Mouse (Mus musculus) G1E (cell line): Measurements from ENCODE around the gene Rps15. TPM values are rescaled to one million over a fixed set of nuclear protein-coding genes. Genes with fewer than 3 reads are reported as not detected.
A peak's percentile ranks its signal among the peaks of the same experiment; 100 is the strongest.

ENCODE experiments used
- ATAC-seq: 2 replicates; pipeline ENCODE4 v1.8.0; 2016; ENCODE audit warnings: mild to moderate bottlenecking; ENCODE audit not compliant: insufficient number of reproducible peaks, poor library complexity, low FRiP score, severe bottlenecking; ENCODE audit errors: extremely low read depth
- DNase-seq: peaks from one replicate; pipeline ENCODE4 v3.0.0; 2012; ENCODE audit warnings: low spot score
- H3K27me3 ChIP-seq: 2 replicates; pipeline ENCODE4 v1.6.1; 2012; ENCODE audit warnings: mild to moderate bottlenecking, low read length, inconsistent platforms; ENCODE audit not compliant: insufficient read depth
- H3K36me3 ChIP-seq: replicated peaks from 2 replicates; pipeline ENCODE3; 2012; ENCODE audit warnings: mild to moderate bottlenecking, inconsistent platforms
- H3K4me1 ChIP-seq: 2 replicates; pipeline ENCODE4 v1.6.1; 2012; ENCODE audit warnings: low read depth, low read length, inconsistent platforms, mixed read lengths; ENCODE audit not compliant: insufficient read depth
- H3K4me3 ChIP-seq: 2 replicates; pipeline ENCODE4 v1.5.1; 2012; ENCODE audit warnings: low read depth, mild to moderate bottlenecking, inconsistent platforms, low read length, moderate library complexity, mixed read lengths
- H3K9me3 ChIP-seq: replicated peaks from 2 replicates; pipeline ENCODE4 v1.6.1; 2012; ENCODE audit warnings: inconsistent platforms
- CTCF ChIP-seq: IDR thresholded peaks from 2 replicates; pipeline ENCODE4 v1.5.1; 2012; ENCODE audit warnings: low read depth, low read length, inconsistent platforms, mixed read lengths
- GATA1 ChIP-seq: IDR thresholded peaks from 2 replicates; pipeline ENCODE4 v1.6.1; 2012; ENCODE audit warnings: borderline replicate concordance, low read length, inconsistent platforms, mixed read lengths
- GATA2 ChIP-seq: IDR thresholded peaks from 2 replicates; pipeline ENCODE4 v1.6.1; 2012; ENCODE audit warnings: low read depth, low read length, inconsistent platforms, borderline replicate concordance
- POLR2AphosphoS5 ChIP-seq: IDR thresholded peaks from 2 replicates; pipeline ENCODE4 v1.6.1; 2012; ENCODE audit warnings: low read depth, low read length, inconsistent platforms; ENCODE audit not compliant: insufficient replicate concordance
- TAL1 ChIP-seq: conservative IDR thresholded peaks from 2 replicates; pipeline ENCODE4 v1.6.1; 2012; ENCODE audit warnings: low read depth, low read length, inconsistent platforms, mixed read lengths
- polyA plus RNA-seq: library from polyadenylated mRNA; stranded (reverse); fragments of >175 nt; gene quantifications from 2 replicates; pipeline ENCODE4 v1.2.3, GENCODE M21; 2012
- total RNA-seq, 2 experiments: library from RNA; stranded (forward) in 1 of 2; stranded (reverse) in 1 of 2; fragments of 200-1000 nt in 1 of 2; fragments of >200 nt in 1 of 2; fragmentation: Nextera tagmentation in 1 of 2; gene quantifications; 2 replicates each; pipeline ENCODE4 v1.2.3; 2014 to 2017

The Rps15 gene
- total and polyA plus RNA-seq, 3 experiments: 3,110 to 11,583 (median 3,548) TPM

DNA sequence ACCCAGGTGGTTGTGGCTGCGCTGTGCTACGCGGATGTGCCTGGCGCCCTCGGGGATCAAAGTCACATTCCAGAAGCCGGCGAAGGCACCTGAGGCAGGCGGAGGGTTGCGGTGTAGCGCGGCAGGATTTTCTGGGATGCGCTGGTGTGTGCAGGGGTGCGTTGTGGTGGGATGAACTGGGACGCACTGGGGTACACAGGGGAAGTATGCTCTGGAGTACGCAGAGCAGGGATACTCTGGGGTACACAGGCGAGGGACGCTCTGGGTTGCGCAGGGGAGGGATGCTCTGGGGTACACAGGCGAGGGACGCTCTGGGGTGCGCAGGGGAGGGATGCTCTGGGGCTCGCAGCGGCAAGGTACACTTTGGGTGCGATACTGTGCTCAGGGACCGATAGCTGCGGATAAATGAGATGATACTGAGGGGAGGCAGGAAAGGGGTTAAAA lies 50.1 kb downstream of the Rps15 start:
- DNase-seq: no peak
- Histone ChIP-seq H3K36me3 (peaks cover 33% of the 10 kb centered on the region), H3K4me3 (peak overlapping the region; percentile 69), H3K4me1 (peaks cover 79% of the 10 kb centered on the region), H3K27me3 (peaks cover 3% of the 10 kb centered on the region; the same call in 1 of the 2 replicates), H3K9me3 (peaks cover 16% of the 10 kb centered on the region)
- no peak for ATAC-seq
- TF ChIP-seq TAL1 (no peak), POLR2AphosphoS5 (no peak), CTCF (no peak), GATA2 (no peak), GATA1 (no peak)

DNA sequence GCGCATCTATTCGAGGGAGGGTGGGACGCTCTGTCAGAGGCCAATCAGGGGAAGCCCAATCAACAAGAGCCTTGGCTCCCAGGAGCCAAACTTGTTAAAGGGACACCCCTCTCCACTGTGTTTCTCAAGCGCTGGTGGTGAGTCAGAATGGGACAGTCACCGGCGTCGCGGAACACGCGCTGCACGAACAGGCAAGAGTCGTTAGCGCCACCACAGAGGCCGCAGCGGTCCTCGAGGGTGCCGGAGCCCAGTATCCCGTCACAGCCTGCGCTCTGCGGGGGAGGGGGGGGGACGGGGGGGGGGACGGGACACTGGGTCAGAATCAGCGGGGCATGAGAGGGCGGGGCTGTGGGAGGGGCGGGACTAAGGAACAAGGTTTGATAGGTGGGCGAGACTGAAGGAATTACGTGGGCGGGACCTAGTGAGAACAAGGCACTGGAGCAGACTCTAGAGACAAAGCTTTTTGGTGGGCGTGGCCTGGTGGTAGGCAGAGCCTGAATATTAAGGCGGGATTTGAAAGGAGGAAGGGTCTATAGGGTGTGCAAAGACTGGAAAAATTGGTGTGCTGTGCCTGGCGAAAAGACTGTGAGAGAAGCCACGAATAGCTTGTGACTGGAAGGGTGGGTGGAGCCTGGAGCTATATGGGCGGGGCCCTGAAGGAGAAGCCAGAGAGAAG lies 50.6 kb downstream of the Rps15 start:
- Histone ChIP-seq H3K9me3 (peaks cover 16% of the 10 kb centered on the region), H3K36me3 (peaks cover 32% of the 10 kb centered on the region), H3K4me3 (peak overlapping the region; percentile 73), H3K27me3 (peaks cover 3% of the 10 kb centered on the region; the same call in 1 of the 2 replicates), H3K4me1 (peaks cover 84% of the 10 kb centered on the region)
- peak; percentile 63 for ATAC-seq
- DNase-seq: peak; percentile 79
- TF ChIP-seq TAL1 (no peak), POLR2AphosphoS5 (no peak), CTCF (no peak), GATA1 (no peak), GATA2 (no peak)

DNA sequence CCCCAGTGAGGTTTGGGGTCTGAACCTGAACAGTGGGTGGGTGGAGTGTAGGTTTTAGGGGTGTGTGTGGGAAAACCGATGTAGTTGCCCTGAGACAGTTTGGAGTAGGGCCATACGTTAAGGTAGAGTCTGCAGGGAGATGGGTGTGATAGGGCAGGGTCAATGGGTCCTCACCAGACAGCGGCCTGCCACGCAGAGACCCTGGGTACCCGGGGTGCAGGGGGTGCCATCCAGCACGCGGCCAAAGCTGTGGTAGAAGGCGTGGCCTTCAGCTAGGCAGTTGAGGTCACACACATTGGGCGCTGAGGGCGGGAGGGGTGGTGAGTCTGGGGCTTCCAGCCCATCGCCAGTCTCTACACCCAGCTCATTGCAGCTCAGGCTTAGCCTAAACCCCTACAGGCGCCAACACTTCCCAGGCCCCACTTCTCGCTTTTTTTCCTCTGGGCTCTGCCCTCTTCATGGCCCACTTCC lies 51.2 kb downstream of the Rps15 start:
- Histone ChIP-seq H3K9me3 (peaks cover 16% of the 10 kb centered on the region), H3K36me3 (peaks cover 32% of the 10 kb centered on the region), H3K27me3 (peaks cover 4% of the 10 kb centered on the region), H3K4me3 (peak overlapping the region; percentile 73), H3K4me1 (peaks cover 86% of the 10 kb centered on the region)
- ATAC-seq (no peak), DNase-seq (peak; percentile 65)
- TF ChIP-seq GATA1: no peak
- no peak for TF ChIP-seq CTCF
- TF ChIP-seq GATA2: no peak
- TF ChIP-seq POLR2AphosphoS5: no peak
- TF ChIP-seq TAL1: no peak

Other genes with a start within 250 kb of the Rps15 start
Only the 20 nearest of the 25 such genes appear.
- gene Atp5d, start 153.8 kb upstream of the Rps15 start, total RNA-seq (2014; fragmentation: Nextera tagmentation): 248 and 258 TPM in 2 replicates
- 81.9 and 82.7 TPM in 2 replicates for gene Atp5d, start 153.8 kb upstream of the Rps15 start, total RNA-seq (2017)
- 1,539 and 1,678 TPM in 2 replicates for gene Atp5d, start 153.8 kb upstream of the Rps15 start, polyA plus RNA-seq
- gene Cbarp, start 151.6 kb upstream of the Rps15 start, total RNA-seq (2014; fragmentation: Nextera tagmentation): 67.2 and 74.4 TPM in 2 replicates
- gene Cbarp, start 151.6 kb upstream of the Rps15 start, total RNA-seq (2017): 3.7 and 5.5 TPM in 2 replicates
- 66.6 and 73.9 TPM in 2 replicates for gene Cbarp, start 151.6 kb upstream of the Rps15 start, polyA plus RNA-seq
- 89.8 and 92.3 TPM in 2 replicates for gene Midn, start 144.2 kb upstream of the Rps15 start, total RNA-seq (2014; fragmentation: Nextera tagmentation)
- gene Midn, start 144.2 kb upstream of the Rps15 start, total RNA-seq (2017): 19.2 and 24.3 TPM in 2 replicates
- gene Midn, start 144.2 kb upstream of the Rps15 start, polyA plus RNA-seq: 295 and 302 TPM in 2 replicates
- 18.1 and 21.2 TPM in 2 replicates for gene Cirbp, start 126.5 kb upstream of the Rps15 start, total RNA-seq (2014; fragmentation: Nextera tagmentation)
- gene Cirbp, start 126.5 kb upstream of the Rps15 start, total RNA-seq (2017): 32.6 and 34.8 TPM in 2 replicates
- 41.4 and 45.2 TPM in 2 replicates for gene Cirbp, start 126.5 kb upstream of the Rps15 start, polyA plus RNA-seq
- 1.6 TPM in 1 of 2 replicates, not detected in the other for gene 1600002K03Rik, start 119.5 kb upstream of the Rps15 start, total RNA-seq (2014; fragmentation: Nextera tagmentation)
- 7.8 and 8.9 TPM in 2 replicates for gene 1600002K03Rik, start 119.5 kb upstream of the Rps15 start, total RNA-seq (2017)
- 4.8 and 5.0 TPM in 2 replicates for gene 1600002K03Rik, start 119.5 kb upstream of the Rps15 start, polyA plus RNA-seq
- not detected in 2 replicates for gene Efna2, start 113.0 kb upstream of the Rps15 start, total RNA-seq (2014; fragmentation: Nextera tagmentation)
- not detected in 2 replicates for gene Efna2, start 113.0 kb upstream of the Rps15 start, total RNA-seq (2017)
- gene Efna2, start 113.0 kb upstream of the Rps15 start, polyA plus RNA-seq: 0.18 and 0.20 TPM in 2 replicates
- 10.8 and 16.9 TPM in 2 replicates for gene Mum1, start 66.0 kb upstream of the Rps15 start, total RNA-seq (2014; fragmentation: Nextera tagmentation)
- gene Mum1, start 66.0 kb upstream of the Rps15 start, total RNA-seq (2017): 56.1 and 59.1 TPM in 2 replicates
- gene Mum1, start 66.0 kb upstream of the Rps15 start, polyA plus RNA-seq: 32.3 and 36.2 TPM in 2 replicates
- gene Ndufs7, start 43.3 kb upstream of the Rps15 start, total RNA-seq (2014; fragmentation: Nextera tagmentation): 246 and 251 TPM in 2 replicates
- gene Ndufs7, start 43.3 kb upstream of the Rps15 start, total RNA-seq (2017): 152 and 156 TPM in 2 replicates
- gene Ndufs7, start 43.3 kb upstream of the Rps15 start, polyA plus RNA-seq: 222 and 257 TPM in 2 replicates
- not detected in 2 replicates for gene Gamt, start 31.4 kb upstream of the Rps15 start, total RNA-seq (2014; fragmentation: Nextera tagmentation)
- gene Gamt, start 31.4 kb upstream of the Rps15 start, total RNA-seq (2017): 0.17 TPM in 1 of 2 replicates, not detected in the other
- gene Gamt, start 31.4 kb upstream of the Rps15 start, polyA plus RNA-seq: 0.18 TPM in 1 of 2 replicates, not detected in the other
- gene Dazap1, start 31.0 kb upstream of the Rps15 start, total RNA-seq (2014; fragmentation: Nextera tagmentation): 191 and 194 TPM in 2 replicates
- 136 and 151 TPM in 2 replicates for gene Dazap1, start 31.0 kb upstream of the Rps15 start, total RNA-seq (2017)
- 533 and 565 TPM in 2 replicates for gene Dazap1, start 31.0 kb upstream of the Rps15 start, polyA plus RNA-seq
- 0.10 and 0.23 TPM in 2 replicates for gene Apc2, start 3.5 kb downstream of the Rps15 start, total RNA-seq (2014; fragmentation: Nextera tagmentation)
- gene Apc2, start 3.5 kb downstream of the Rps15 start, total RNA-seq (2017): 0.06 and 0.11 TPM in 2 replicates
- gene Apc2, start 3.5 kb downstream of the Rps15 start, polyA plus RNA-seq: 0.02 and 0.04 TPM in 2 replicates
- gene 2310011J03Rik, start 28.1 kb downstream of the Rps15 start, total RNA-seq (2014; fragmentation: Nextera tagmentation): 17.2 and 17.6 TPM in 2 replicates
- gene 2310011J03Rik, start 28.1 kb downstream of the Rps15 start, total RNA-seq (2017): 27.0 and 31.2 TPM in 2 replicates
- 92.5 and 108 TPM in 2 replicates for gene 2310011J03Rik, start 28.1 kb downstream of the Rps15 start, polyA plus RNA-seq
- gene Pcsk4, start 37.0 kb downstream of the Rps15 start, total RNA-seq (2014; fragmentation: Nextera tagmentation): 4.8 and 6.7 TPM in 2 replicates
- gene Pcsk4, start 37.0 kb downstream of the Rps15 start, total RNA-seq (2017): 0.87 and 1.1 TPM in 2 replicates
- gene Pcsk4, start 37.0 kb downstream of the Rps15 start, polyA plus RNA-seq: 12.4 and 14.2 TPM in 2 replicates
- 72.8 and 85.9 TPM in 2 replicates for gene Reep6, start 37.5 kb downstream of the Rps15 start, total RNA-seq (2014; fragmentation: Nextera tagmentation)
- gene Reep6, start 37.5 kb downstream of the Rps15 start, total RNA-seq (2017): 1.0 and 1.3 TPM in 2 replicates
- 49.5 and 65.3 TPM in 2 replicates for gene Reep6, start 37.5 kb downstream of the Rps15 start, polyA plus RNA-seq
- gene Adamtsl5, start 56.0 kb downstream of the Rps15 start, total RNA-seq (2014; fragmentation: Nextera tagmentation): 16.9 and 17.5 TPM in 2 replicates
- 5.4 and 8.0 TPM in 2 replicates for gene Adamtsl5, start 56.0 kb downstream of the Rps15 start, total RNA-seq (2017)
- 33.4 and 37.9 TPM in 2 replicates for gene Adamtsl5, start 56.0 kb downstream of the Rps15 start, polyA plus RNA-seq
- not detected in 2 replicates for gene Plk5, start 64.0 kb downstream of the Rps15 start, total RNA-seq (2014; fragmentation: Nextera tagmentation)
- gene Plk5, start 64.0 kb downstream of the Rps15 start, total RNA-seq (2017): 0.12 TPM in 1 of 2 replicates, not detected in the other
- not detected in 2 replicates for gene Plk5, start 64.0 kb downstream of the Rps15 start, polyA plus RNA-seq
- gene Mex3d, start 95.2 kb downstream of the Rps15 start, total RNA-seq (2014; fragmentation: Nextera tagmentation): 7.7 and 11.4 TPM in 2 replicates
- 8.7 and 10.9 TPM in 2 replicates for gene Mex3d, start 95.2 kb downstream of the Rps15 start, total RNA-seq (2017)
- gene Mex3d, start 95.2 kb downstream of the Rps15 start, polyA plus RNA-seq: 35.3 and 41.9 TPM in 2 replicates
- gene Mbd3, start 107.1 kb downstream of the Rps15 start, total RNA-seq (2014; fragmentation: Nextera tagmentation): 37.3 and 41.7 TPM in 2 replicates
- gene Mbd3, start 107.1 kb downstream of the Rps15 start, total RNA-seq (2017): 36.0 and 42.0 TPM in 2 replicates
- 244 and 272 TPM in 2 replicates for gene Mbd3, start 107.1 kb downstream of the Rps15 start, polyA plus RNA-seq
- 57.3 and 71.6 TPM in 2 replicates for gene Uqcr11, start 114.4 kb downstream of the Rps15 start, total RNA-seq (2014; fragmentation: Nextera tagmentation)
- gene Uqcr11, start 114.4 kb downstream of the Rps15 start, total RNA-seq (2017): 376 and 446 TPM in 2 replicates
- 1,650 and 1,908 TPM in 2 replicates for gene Uqcr11, start 114.4 kb downstream of the Rps15 start, polyA plus RNA-seq
- gene Tcf3, start 141.2 kb downstream of the Rps15 start, total RNA-seq (2014; fragmentation: Nextera tagmentation): 152 and 175 TPM in 2 replicates
- 70.0 and 84.0 TPM in 2 replicates for gene Tcf3, start 141.2 kb downstream of the Rps15 start, total RNA-seq (2017)
- 1,090 and 1,330 TPM in 2 replicates for gene Tcf3, start 141.2 kb downstream of the Rps15 start, polyA plus RNA-seq